Mouse (Mus musculus): ENCODE data around the gene Hyls1. TPM values are rescaled to one million over a fixed set of nuclear protein-coding genes. Genes with fewer than 3 reads are reported as not detected.

Hyls1 gene
- polyA plus RNA-seq, 1 experiment from 2014 or later = 19.5 TPM

DNA sequence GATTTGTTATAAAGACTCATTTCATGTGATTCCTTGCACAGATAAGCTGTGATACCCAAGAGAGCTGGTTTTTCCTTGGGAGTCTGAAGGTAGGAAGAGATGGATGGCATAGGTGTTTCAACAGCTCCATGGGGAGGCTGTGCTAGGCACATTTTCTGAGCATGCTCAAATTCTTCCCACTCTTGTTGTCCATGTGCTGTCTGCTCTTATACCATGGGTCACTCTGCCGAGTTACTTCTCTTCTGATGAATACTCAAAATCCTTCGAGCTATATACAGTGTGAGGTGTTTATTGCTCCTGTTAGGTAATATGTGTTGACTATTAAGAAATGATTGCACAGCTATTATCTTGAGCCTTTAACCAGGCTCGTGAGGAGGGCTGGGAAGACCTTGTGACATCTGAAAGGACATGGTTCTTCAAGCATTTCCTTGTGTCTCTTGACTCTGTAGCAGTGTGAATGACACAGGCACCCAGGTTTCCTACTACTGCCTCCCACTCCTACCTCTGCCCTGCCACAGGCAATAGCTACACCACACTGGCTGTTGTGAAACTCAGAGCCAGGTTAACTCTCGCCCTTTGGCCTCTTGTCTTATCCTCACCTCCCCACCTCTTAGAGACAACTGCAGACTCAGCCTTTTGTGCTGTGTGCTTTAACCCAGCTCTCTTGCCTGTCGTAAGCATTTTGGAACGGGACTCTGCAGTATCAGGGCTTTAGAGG, 49.4 kb downstream of the Hyls1 start:
- Histone ChIP-seq H3K27me3 (no peaks in the 10 kb centered on the region; the same call in 1 of the 2 replicates), H3K36me3 (no peaks in the 10 kb centered on the region), H3K27ac (no peak overlapping the region), H3K4me1 (peaks cover 17% of the 10 kb centered on the region), H3K9me3 (no peaks in the 10 kb centered on the region), H3K4me2 (no peak overlapping the region), H3K9ac (no peak overlapping the region), H3K4me3 (no peak overlapping the region)
- ATAC-seq (ENCODE audit: borderline replicate concordance, extremely low read depth, low FRiP score, low TSS enrichment) = no peak
- 68% methylated on average over 6 of the region's 6 CpGs for WGBS

DNA sequence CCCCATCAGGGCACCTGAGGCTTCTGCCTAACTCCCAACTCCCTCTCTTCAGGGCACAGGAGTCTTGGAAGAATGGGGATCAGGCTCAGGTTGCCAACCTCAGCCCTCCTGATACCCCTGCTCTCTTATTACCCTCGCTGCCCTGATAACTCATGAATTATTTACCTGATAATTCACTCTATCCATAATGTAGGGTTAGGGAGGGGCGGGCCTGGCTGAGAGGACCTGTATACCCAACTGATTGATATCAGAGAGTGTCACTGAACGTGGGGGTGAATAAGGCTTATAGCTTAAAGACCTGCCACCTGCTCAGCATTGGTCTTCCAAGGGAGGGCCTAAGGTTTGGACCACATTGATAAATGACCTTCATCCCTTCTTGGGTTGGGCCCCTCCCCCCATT, 52.0 kb downstream of the Hyls1 start, which contains the start of gene Gm1113:
Gm1113 (minus strand) TSS at position 101 of the 400 bp plus-strand sequence.
- Histone ChIP-seq H3K4me2 (no peak within 1 kb of the TSS), H3K27me3 (no peaks in the 10 kb centered on the region; the same call in 1 of the 2 replicates), H3K9me3 (no peaks in the 10 kb centered on the region), H3K36me3 (no peaks in the 10 kb centered on the region), H3K4me3 (no peak within 1 kb of the TSS), H3K4me1 (peaks cover 8% of the 10 kb centered on the region), H3K27ac (no peak within 1 kb of the TSS), H3K9ac (no peak within 1 kb of the TSS)
- WGBS = 62% methylated on average over 3 of the region's 3 CpGs
- no peak for ATAC-seq (ENCODE audit: borderline replicate concordance, extremely low read depth, low FRiP score, low TSS enrichment)

DNA sequence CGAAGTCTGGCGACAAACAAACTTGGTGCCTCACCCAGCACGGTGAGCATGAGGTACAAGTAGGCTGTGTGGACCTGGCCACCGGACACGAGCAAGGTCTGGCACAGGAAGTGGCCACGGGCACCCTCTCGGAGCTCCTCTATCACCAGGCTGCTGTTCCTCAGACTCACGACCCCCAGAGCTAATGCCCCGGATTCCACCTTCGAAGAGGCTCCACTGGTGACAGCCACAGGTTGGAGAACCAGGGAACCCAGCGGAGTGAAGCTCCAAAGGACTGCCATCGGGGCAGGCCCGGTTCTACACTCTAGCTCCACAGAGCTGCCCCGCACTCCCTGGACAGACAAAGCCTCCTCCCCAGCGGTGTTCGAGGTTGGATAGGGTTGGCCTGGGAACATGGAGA, 53.5 kb downstream of the Hyls1 start:
- 92% methylated on average over 16 of the region's 16 CpGs for WGBS
- no peaks in the 10 kb centered on the region for H3K9me3 ChIP-seq
- H3K27ac ChIP-seq = no peak overlapping the region
- H3K4me1 ChIP-seq = peaks cover 5% of the 10 kb centered on the region; the same call in 1 of the 2 replicates
- H3K27me3 ChIP-seq = peaks cover 4% of the 10 kb centered on the region; the same call in 1 of the 2 replicates
- H3K4me3 ChIP-seq = no peak overlapping the region
- ATAC-seq (ENCODE audit: borderline replicate concordance, extremely low read depth, low FRiP score, low TSS enrichment) = no peak
- no peak overlapping the region for H3K4me2 ChIP-seq
- H3K9ac ChIP-seq = no peak overlapping the region
- no peaks in the 10 kb centered on the region for H3K36me3 ChIP-seq

DNA sequence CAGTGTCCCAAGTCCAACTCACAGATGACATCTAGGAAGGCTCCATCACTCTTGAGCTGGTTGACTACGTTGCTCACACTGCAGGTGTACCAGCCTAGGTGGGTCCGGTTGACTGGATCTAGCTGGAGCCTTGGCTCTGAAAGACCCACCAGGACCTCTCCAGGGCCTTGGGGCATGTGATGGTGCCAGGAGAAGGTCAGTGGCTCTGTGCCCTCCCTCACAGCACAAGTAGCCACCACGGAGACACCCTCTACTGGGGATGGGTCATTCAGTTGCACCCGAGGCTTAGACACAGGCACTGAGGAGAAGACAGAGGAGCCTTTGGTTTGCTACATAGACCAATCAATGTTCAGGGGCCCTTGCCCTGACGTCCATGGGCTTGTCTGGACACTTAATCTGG, 54.0 kb downstream of the Hyls1 start:
- no peak for ATAC-seq (ENCODE audit: borderline replicate concordance, extremely low read depth, low FRiP score, low TSS enrichment)
- Histone ChIP-seq H3K27me3 (peaks cover 4% of the 10 kb centered on the region; the same call in 1 of the 2 replicates), H3K36me3 (no peaks in the 10 kb centered on the region), H3K4me1 (peaks cover 1% of the 10 kb centered on the region; the same call in 1 of the 2 replicates), H3K4me3 (no peak overlapping the region), H3K9ac (no peak overlapping the region), H3K27ac (no peak overlapping the region), H3K4me2 (no peak overlapping the region), H3K9me3 (no peaks in the 10 kb centered on the region)
- WGBS = 80% methylated on average over 5 of the region's 5 CpGs

DNA sequence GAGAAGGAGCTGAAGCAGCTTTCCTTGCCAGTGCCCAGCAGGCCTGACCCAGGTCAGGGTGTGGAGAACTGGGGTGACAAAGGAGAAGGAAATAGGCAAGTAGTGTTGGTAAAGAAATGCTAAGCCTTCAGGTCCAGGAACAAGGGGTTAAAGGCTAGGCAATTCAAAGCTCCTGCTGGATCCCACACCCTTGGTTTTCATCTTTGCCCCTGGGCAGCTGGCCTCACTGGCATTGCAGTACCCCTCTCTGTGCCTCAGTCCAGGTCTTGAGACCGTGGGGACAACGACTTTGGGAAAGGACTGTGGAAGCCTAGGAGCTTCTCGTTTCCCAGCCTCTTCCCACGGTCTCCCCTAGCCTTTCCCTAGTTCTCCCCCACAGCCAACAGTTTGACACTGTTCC, 56.3 kb downstream of the Hyls1 start:
- Histone ChIP-seq H3K9me3 (no peaks in the 10 kb centered on the region), H3K9ac (no peak overlapping the region), H3K4me1 (0 out of 2 replicates have a peak, but pooled peaks cover 2% of the 10 kb centered on the region), H3K4me3 (no peak overlapping the region), H3K27me3 (peaks cover 10% of the 10 kb centered on the region; the same call in 1 of the 2 replicates), H3K4me2 (no peak overlapping the region), H3K36me3 (no peaks in the 10 kb centered on the region), H3K27ac (no peak overlapping the region)
- 73% methylated on average over 4 of the region's 4 CpGs for WGBS
- no peak for ATAC-seq (ENCODE audit: borderline replicate concordance, extremely low read depth, low FRiP score, low TSS enrichment)

Other genes with a start within 250 kb of the Hyls1 start
- 3.9 and 4.7 TPM in 2 replicates for gene Cdon, start 149.3 kb downstream of the Hyls1 start, polyA plus RNA-seq (2015; fragmentation: Nextera tagmentation; extraction: Ambion mirVana)
- not detected in 2 replicates for gene Gm1113, start 52.1 kb downstream of the Hyls1 start, polyA plus RNA-seq (2015; fragmentation: Nextera tagmentation; extraction: Ambion mirVana)
- gene Ddx25, start 11.9 kb downstream of the Hyls1 start, polyA plus RNA-seq (2015; fragmentation: Nextera tagmentation; extraction: Ambion mirVana) = 1.2 and 1.3 TPM in 2 replicates
- 15.1 and 15.9 TPM in 2 replicates for gene Pus3, start 11.8 kb downstream of the Hyls1 start, polyA plus RNA-seq (2015; fragmentation: Nextera tagmentation; extraction: Ambion mirVana)
- gene Pate2, start 114 bp downstream of the Hyls1 start, polyA plus RNA-seq (2015; fragmentation: Nextera tagmentation; extraction: Ambion mirVana) = 0.72 TPM in 2 replicates
- gene Pate4, start 41.5 kb upstream of the Hyls1 start, polyA plus RNA-seq (2015; fragmentation: Nextera tagmentation; extraction: Ambion mirVana) = not detected in 2 replicates
- not detected in 2 replicates for gene Pate3, start 77.8 kb upstream of the Hyls1 start, polyA plus RNA-seq (2015; fragmentation: Nextera tagmentation; extraction: Ambion mirVana)
- not detected in 2 replicates for gene Pate1, start 117.0 kb upstream of the Hyls1 start, polyA plus RNA-seq (2015; fragmentation: Nextera tagmentation; extraction: Ambion mirVana)
- not detected in 2 replicates for gene Gm17677, start 170.7 kb upstream of the Hyls1 start, polyA plus RNA-seq (2015; fragmentation: Nextera tagmentation; extraction: Ambion mirVana)
- gene Gm17727, start 207.7 kb upstream of the Hyls1 start, polyA plus RNA-seq (2015; fragmentation: Nextera tagmentation; extraction: Ambion mirVana) = not detected in 2 replicates
- not detected in 2 replicates for gene Gm27235, start 219.7 kb upstream of the Hyls1 start, polyA plus RNA-seq (2015; fragmentation: Nextera tagmentation; extraction: Ambion mirVana)
- gene D730048I06Rik, start 219.7 kb upstream of the Hyls1 start, polyA plus RNA-seq (2015; fragmentation: Nextera tagmentation; extraction: Ambion mirVana) = not detected in 2 replicates